Mouse (Mus musculus) stomach, postnatal 0 days (tissue): ENCODE measurements at regions not wholly inside any gene's neighbourhood (a gene's known extent, or its start where the extent isn't known, plus 50 kb on each side); places are given as distances from the start of the nearest gene placed in this dataset.

ENCODE experiments used
- ATAC-seq: fragments of 200-750 bp; cut with Nextera tagmentation; 2 replicates; pipeline ENCODE4 v1.8.0; 2017; ENCODE audit not compliant: low FRiP score, low TSS enrichment
- DNase-seq: peaks from one replicate; pipeline ENCODE4 v3.0.0-alpha.2; 2016; ENCODE audit warnings: low spot score
- H3K27ac ChIP-seq: fragments of 300-500 bp; sonication (generic); replicated peaks from 2 replicates; pipeline ENCODE4 v1.5.1; 2014; ENCODE audit warnings: mild to moderate bottlenecking, control low read depth
- H3K27me3 ChIP-seq: fragments of 300-500 bp; sonication (generic); 2 replicates; pipeline ENCODE4 v1.6.1; 2014; ENCODE audit warnings: low read length; ENCODE audit not compliant: control insufficient read depth, insufficient read depth
- H3K36me3 ChIP-seq: fragments of 300-500 bp; sonication (generic); 2 replicates; pipeline ENCODE4 v1.6.1; 2014; ENCODE audit warnings: low read length, mixed read lengths; ENCODE audit not compliant: control insufficient read depth, insufficient read depth
- H3K4me1 ChIP-seq: fragments of 300-500 bp; sonication (generic); replicated peaks from 2 replicates; pipeline ENCODE4 v1.6.1; 2014; ENCODE audit warnings: antibody characterized with exemption; ENCODE audit not compliant: control insufficient read depth, insufficient read depth
- H3K4me2 ChIP-seq: fragments of 300-500 bp; sonication (generic); replicated peaks from 2 replicates; pipeline ENCODE4 v1.6.1; 2014; ENCODE audit warnings: low read depth, mild to moderate bottlenecking, control low read depth, moderate library complexity
- H3K4me3 ChIP-seq: fragments of 300-500 bp; sonication (generic); 2 replicates; pipeline ENCODE4 v1.5.1; 2014; ENCODE audit warnings: low read depth, low read length, control low read depth
- H3K9ac ChIP-seq: fragments of 300-500 bp; sonication (generic); 2 replicates; pipeline ENCODE4 v1.6.1; 2014; ENCODE audit warnings: mild to moderate bottlenecking, low read length, control low read depth, mixed read lengths
- H3K9me3 ChIP-seq: fragments of 300-500 bp; sonication (generic); 2 replicates; pipeline ENCODE4 v1.6.1; 2016; ENCODE audit warnings: low read length; ENCODE audit not compliant: control insufficient read depth
- CTCF ChIP-seq: IDR thresholded peaks from 2 replicates; pipeline ENCODE4 v1.5.1; 2016; ENCODE audit warnings: antibody characterized with exemption, low read depth, mild to moderate bottlenecking, moderate library complexity
- EP300 ChIP-seq: optimal IDR thresholded peaks from 2 replicates; pipeline ENCODE3; 2016; ENCODE audit warnings: antibody characterized with exemption
- WGBS: fragments of 180-500 bp; shearing (Covaris S2); extraction: QIAGEN DNeasy Blood & Tissue Kit; methylation state at CpG from one replicate; pipeline ENCODE4 v1.1.7; 2014; 5-methylcytosine and 5-hydroxymethylcytosine counted together

DNA sequence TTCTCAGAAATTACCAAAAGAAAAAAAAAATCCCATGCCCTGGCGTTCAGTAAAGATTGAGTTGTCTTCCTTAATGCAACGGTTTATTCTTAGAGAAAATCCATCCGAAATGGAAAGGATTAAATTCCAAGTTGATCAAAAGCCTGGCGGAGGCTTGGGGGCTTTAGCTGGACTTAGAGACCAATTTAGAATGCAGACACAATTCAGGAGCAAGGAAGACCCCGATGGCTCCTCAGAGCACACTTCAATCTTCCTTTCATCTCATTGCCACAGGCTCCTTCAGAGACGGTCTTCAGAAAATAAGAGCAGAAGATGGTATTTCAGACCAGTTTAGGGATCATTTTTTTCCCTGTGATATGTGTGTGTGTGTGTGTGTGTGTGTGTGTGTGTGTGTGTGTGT lies 171.8 kb downstream of the Ankrd50 start:
- H3K4me2 ChIP-seq = no peak overlapping the region
- DNase-seq = no peak

DNA sequence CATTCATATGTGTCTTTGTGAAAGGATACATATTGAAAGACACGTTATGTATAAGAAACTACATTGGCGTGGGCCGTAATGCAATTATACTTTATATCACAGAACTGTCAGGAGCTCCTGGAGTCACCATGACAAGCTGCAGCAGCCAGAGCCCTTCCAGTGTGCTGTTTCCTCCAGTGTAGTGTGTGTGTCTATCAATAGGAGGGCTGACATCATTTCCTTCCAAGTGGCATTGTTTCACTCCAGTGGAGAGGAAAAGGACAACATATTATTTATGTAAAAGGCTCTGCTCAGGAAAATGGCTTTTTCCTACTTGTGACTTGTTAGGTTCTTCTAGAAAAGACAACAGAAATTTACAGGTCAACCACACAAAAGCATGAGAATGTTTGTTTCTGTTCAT lies 172.5 kb downstream of the Ankrd50 start:
- Histone ChIP-seq H3K4me2 (no peak overlapping the region), H3K27ac (no peak overlapping the region), H3K4me1 (no peaks in the 10 kb centered on the region), H3K9me3 (no peaks in the 10 kb centered on the region), H3K9ac (no peak overlapping the region), H3K27me3 (no peaks in the 10 kb centered on the region), H3K4me3 (no peak overlapping the region), H3K36me3 (no peaks in the 10 kb centered on the region)
- WGBS = 54% methylated on average over 3 of the region's 3 CpGs
- no peak for DNase-seq
- ATAC-seq = no peak
- TF ChIP-seq EP300 = no peak
- TF ChIP-seq CTCF = no peak

More for the DNA sequence above, 171.8 kb downstream of the Ankrd50 start:
- H3K27ac ChIP-seq = no peak overlapping the region
- TF ChIP-seq CTCF (no peak), EP300 (no peak)
- H3K9ac ChIP-seq = no peak overlapping the region
- H3K36me3 ChIP-seq = no peaks in the 10 kb centered on the region
- H3K9me3 ChIP-seq = no peaks in the 10 kb centered on the region
- no peaks in the 10 kb centered on the region for H3K4me1 ChIP-seq
- 56% methylated on average over 6 of the region's 6 CpGs for WGBS
- no peaks in the 10 kb centered on the region for H3K27me3 ChIP-seq
- ATAC-seq = no peak
- H3K4me3 ChIP-seq = no peak overlapping the region

DNA sequence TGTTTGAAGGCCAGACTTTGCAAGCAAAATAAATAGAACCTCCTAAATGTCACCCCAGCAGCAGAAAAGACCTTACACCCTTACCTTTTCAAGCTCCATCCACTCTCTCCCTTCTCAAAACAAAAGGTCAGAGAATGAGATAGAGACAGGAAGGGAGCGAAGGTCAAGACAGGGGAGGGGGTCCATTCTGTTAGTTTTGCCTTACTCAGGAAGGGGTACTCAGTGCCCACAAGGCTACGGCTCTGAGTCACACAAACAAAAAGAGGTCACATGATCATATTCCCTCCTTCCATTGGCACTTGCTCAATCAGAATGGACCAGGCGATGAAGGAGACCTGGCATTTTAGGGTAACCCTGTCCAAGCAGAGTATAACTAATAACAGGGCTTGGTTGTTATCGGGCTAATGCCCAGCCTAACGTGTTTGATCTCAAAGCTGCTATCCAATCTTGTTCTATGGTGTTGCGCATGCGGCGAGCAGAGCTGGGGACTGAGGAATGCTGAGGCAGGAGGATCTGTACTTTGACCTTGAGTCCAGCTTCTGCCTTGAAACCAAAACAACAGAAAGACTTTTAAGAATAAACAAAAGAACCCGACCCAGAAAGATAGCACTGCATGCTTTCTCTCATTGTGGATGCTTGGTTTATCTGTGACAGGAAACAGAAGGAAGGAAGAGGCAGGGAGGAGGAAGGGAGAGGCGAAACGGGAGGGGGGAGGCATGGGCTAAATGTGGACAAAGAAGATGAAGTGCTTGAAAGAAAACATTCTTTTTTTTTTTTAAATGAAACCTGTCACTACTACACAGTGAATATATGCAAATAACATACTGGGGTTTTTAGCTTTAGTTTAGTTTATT lies 184.5 kb downstream of the Ankrd50 start:
- Histone ChIP-seq H3K27ac (no peak overlapping the region), H3K36me3 (no peaks in the 10 kb centered on the region)
- ATAC-seq = no peak

DNA sequence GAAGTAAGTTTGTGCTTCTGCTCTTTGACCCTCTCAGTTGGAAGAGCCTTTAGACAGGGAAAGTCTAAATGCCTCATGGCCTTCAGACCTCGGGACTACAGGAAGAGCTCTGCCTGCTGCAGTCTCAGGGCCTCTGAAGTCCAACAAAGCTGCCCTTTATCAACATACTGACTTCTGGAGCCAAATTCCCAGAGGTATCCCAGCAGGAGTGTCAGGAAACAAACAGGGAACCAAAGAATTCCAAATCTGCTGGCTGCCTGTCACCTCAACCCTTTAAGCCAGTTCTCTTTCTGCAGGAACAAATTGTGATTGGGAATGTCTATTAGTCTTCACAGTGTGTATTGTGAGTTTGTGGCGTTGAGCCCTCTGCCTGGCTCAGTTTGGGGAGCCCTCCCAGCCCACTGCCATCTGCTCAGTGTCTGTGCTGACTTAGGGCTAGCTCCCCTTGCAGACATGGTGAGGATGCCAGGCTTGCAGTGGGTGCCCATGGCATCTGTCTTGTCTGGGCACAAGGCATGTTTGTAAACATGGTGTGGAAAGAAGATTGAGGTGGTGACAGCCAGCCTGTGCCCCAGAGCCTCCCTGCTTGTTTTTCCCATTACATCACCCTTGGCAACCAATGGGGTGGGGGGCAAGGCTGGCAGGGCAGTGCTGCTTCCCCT lies 185.3 kb downstream of the Ankrd50 start:
- ATAC-seq (no peak), DNase-seq (no peak)
- TF ChIP-seq CTCF (no peak), EP300 (no peak)
- Histone ChIP-seq H3K27ac (no peak overlapping the region), H3K4me1 (no peaks in the 10 kb centered on the region), H3K9ac (no peak overlapping the region), H3K4me3 (no peak overlapping the region), H3K4me2 (no peak overlapping the region), H3K36me3 (no peaks in the 10 kb centered on the region), H3K27me3 (no peaks in the 10 kb centered on the region), H3K9me3 (no peaks in the 10 kb centered on the region)
- WGBS = 20% methylated on average over 2 of the region's 2 CpGs

More for the DNA sequence above, 184.5 kb downstream of the Ankrd50 start:
- H3K9me3 ChIP-seq = no peaks in the 10 kb centered on the region
- 59% methylated on average over 11 of the region's 11 CpGs for WGBS
- H3K4me1 ChIP-seq = no peaks in the 10 kb centered on the region
- DNase-seq = no peak
- TF ChIP-seq EP300 (no peak), CTCF (no peak)
- H3K4me2 ChIP-seq = no peak overlapping the region
- H3K9ac ChIP-seq = no peak overlapping the region
- H3K4me3 ChIP-seq = no peak overlapping the region
- H3K27me3 ChIP-seq = no peaks in the 10 kb centered on the region

DNA sequence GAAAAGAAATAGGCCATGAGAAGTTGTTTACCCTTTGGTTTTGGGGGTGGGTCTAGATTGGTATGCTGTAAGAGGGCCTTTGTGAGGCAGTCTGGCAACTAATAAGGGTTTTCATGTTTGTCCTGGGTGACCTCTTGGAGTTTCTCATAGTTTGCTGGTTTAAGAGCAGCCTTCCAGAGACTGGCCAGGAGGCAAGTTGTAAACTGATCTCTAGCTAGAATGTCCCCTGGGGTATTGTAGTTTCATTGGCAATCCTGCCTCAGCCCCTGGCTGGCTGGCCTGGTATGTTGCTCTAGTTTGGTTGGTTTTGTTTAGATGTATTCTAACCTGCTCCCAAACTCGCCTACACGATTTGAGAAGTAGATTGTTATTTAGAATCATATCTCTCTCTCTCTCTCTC lies 187.1 kb downstream of the Ankrd50 start:
- DNase-seq (no peak), ATAC-seq (no peak)
- Histone ChIP-seq H3K9me3 (no peaks in the 10 kb centered on the region), H3K9ac (no peak overlapping the region), H3K27me3 (no peaks in the 10 kb centered on the region), H3K4me1 (no peaks in the 10 kb centered on the region), H3K4me3 (no peak overlapping the region), H3K4me2 (no peak overlapping the region), H3K27ac (no peak overlapping the region), H3K36me3 (no peaks in the 10 kb centered on the region)
- no peak for TF ChIP-seq EP300
- TF ChIP-seq CTCF = no peak
- WGBS = 58% methylated on average over 2 of the region's 2 CpGs

DNA sequence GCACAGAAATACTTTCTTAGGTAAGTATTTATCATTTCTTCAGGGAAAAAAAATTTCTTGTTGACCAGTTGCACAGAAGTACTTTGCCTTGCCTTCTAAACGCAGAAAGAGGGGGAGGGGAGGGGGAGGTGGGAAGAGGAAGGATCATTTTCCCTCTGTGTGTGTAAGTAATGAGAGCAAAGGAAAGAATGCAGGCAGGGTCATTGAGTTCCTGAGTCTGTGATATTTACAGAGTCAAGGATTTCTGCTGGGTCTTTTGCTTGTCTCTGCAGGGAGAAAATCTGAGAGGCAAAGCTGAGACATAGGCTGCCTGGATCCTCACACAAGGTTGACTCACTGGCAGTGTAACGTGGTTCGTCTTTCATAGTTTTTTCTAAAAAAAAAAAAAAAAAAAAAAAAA lies 195.6 kb downstream of the Ankrd50 start:
- DNase-seq (no peak), ATAC-seq (no peak)
- Histone ChIP-seq H3K4me1 (0 out of 2 replicates have a peak, but pooled peaks cover 2% of the 10 kb centered on the region), H3K9me3 (no peaks in the 10 kb centered on the region), H3K36me3 (no peaks in the 10 kb centered on the region), H3K4me3 (no peak overlapping the region), H3K27me3 (no peaks in the 10 kb centered on the region), H3K9ac (no peak overlapping the region), H3K27ac (no peak overlapping the region), H3K4me2 (no peak overlapping the region)
- no peak for TF ChIP-seq EP300
- 25% methylated on average over 3 of the region's 3 CpGs for WGBS
